Mouse (Mus musculus) embryonic fibroblast, embryonic 13.5 days (primary cell): Measurements from ENCODE around the gene Phactr1. TPM values are rescaled to one million over a fixed set of nuclear protein-coding genes. Genes with fewer than 3 reads are reported as not detected.

Source experiments
- H3K27ac ChIP-seq: 2 replicates; pipeline ENCODE4 v1.5.1; 2012; ENCODE audit warnings: low read length, control low read depth, inconsistent platforms; ENCODE audit not compliant: insufficient read depth
- H3K4me1 ChIP-seq: 2 replicates; pipeline ENCODE4 v1.6.1; 2011; ENCODE audit warnings: low read length; ENCODE audit not compliant: control insufficient read depth, insufficient read depth
- H3K4me3 ChIP-seq: 2 replicates; pipeline ENCODE4 v1.5.1; 2011; ENCODE audit warnings: mild to moderate bottlenecking, control low read depth, low read length; ENCODE audit not compliant: insufficient read depth
- CTCF ChIP-seq: IDR thresholded peaks from 2 replicates; pipeline ENCODE4 v1.5.1; 2011; ENCODE audit warnings: mild to moderate bottlenecking, control low read depth, low read length, moderate library complexity, borderline replicate concordance; ENCODE audit not compliant: insufficient read depth
- POLR2A ChIP-seq: IDR thresholded peaks from 2 replicates; pipeline ENCODE4 v1.6.1; 2011; ENCODE audit warnings: low read depth, mild to moderate bottlenecking, control low read depth, low read length, moderate library complexity
- polyA plus RNA-seq: library from polyadenylated mRNA; stranded (reverse); fragments of >200 nt; gene quantifications from 2 replicates; pipeline ENCODE4 v1.2.4, GENCODE M21; 2011; ENCODE audit warnings: low read depth; ENCODE audit not compliant: missing spikeins, insufficient read length

The Phactr1 gene
- polyA plus RNA-seq, 1 experiment, result 9.5 TPM

DNA sequence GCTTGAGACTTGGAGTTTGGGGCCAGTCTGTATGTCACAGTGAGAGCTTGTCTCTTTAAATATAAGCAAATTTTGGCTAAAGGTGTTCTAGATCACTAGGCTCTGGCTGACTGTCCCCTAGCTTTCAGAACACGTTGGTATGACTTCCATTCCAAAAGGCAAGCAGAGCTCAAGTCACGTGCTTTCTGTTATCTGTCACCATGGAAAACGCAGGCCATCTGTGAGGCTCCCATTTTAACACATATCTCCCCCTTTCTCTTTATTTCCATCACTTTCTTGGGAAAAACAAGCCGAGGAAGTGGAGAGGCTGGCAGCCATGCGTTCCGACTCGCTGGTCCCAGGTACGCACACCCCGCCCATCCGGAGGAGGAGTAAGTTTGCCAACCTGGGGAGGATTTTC, 275.9 kb downstream of the Phactr1 start:
- no peak for TF ChIP-seq CTCF
- TF ChIP-seq POLR2A, result no peak
- Histone ChIP-seq H3K27ac (no peak overlapping the region), H3K4me1 (no peaks in the 10 kb centered on the region), H3K4me3 (no peak overlapping the region)

DNA sequence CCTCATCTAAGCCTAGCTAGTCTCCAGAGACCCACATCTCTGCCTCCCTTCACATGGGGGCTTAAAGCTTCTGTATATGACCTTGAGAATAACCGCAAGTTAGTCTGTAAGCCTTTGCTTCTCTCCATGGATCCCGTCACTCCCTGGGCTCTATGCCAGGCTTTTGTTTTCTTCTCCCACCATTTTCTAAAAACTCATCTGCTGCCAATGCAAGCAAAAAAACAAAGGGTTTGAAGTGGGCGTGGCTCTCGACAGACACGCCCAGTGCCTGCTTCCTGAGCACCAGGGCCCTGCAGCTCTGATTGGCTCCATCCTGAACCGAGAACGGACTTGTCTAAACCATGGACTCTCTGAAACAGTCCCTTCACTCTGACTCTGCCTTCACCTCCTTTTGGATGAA, 277.4 kb downstream of the Phactr1 start:
- Histone ChIP-seq H3K27ac (no peak overlapping the region), H3K4me1 (no peaks in the 10 kb centered on the region), H3K4me3 (no peak overlapping the region)
- TF ChIP-seq CTCF (no peak), POLR2A (no peak)

DNA sequence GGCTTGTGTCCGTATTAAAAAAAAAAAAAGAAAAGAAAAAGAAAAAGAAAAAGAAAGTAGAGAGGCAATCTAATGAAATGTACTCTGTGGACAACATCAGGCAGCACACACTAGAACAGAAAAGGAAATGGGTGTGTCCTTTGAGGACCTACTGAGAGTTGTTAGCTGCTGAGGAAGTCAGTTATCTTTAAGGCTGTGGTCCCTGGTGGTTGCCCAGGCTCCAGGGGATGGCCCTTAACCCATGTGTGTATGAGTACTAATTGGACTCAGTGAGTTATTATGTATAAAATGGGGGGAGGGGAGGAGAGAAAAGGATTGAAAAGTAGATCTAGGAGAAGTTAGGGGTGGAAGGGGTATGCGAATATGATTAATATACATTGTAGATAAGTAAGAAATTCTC, 278.4 kb downstream of the Phactr1 start:
- H3K27ac ChIP-seq, result no peak overlapping the region
- no peaks in the 10 kb centered on the region for H3K4me1 ChIP-seq
- H3K4me3 ChIP-seq, result no peak overlapping the region
- no peak for TF ChIP-seq CTCF
- no peak for TF ChIP-seq POLR2A

DNA sequence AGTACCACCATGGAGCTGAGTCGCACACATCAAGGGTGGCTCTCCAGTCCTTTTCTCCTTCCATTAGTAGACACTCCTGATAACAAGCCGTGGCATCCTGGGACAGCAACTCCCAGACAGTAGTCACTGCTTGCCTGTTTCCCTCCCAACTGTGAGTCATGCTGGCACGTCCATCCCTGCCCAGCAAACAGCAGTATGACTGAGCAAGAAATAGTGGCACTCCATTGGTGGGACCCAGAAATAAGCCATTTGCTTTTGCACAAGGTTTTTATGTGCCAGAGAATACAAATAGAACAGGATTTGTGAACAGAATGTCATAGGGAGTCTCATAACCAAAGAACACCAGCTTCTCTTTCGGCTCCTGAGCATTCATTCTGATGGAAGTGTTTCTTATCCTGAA, 281.1 kb downstream of the Phactr1 start:
- no peak overlapping the region for H3K27ac ChIP-seq
- no peaks in the 10 kb centered on the region for H3K4me1 ChIP-seq
- no peak overlapping the region for H3K4me3 ChIP-seq
- TF ChIP-seq CTCF (no peak), POLR2A (no peak)

DNA sequence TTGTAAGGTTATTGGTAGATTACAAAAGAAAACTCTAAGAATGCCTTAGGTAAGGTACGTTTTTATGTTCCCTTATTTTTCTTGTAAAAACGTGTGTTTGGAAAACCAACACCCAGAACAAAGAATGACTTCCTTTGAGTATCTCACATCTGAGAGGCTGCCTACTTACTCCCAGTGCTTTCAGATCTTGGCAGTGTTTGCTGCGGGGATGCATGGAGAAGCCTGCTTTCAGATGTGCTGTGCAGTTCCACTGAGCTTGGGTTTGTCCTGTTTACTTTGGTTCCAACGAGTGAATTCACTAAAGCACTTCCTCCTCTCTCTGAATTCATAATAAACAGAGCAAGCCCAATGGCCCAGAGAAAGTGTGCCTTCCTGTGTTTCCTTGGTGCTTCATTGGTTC, 288.1 kb downstream of the Phactr1 start:
- TF ChIP-seq POLR2A (no peak), CTCF (no peak)
- no peak overlapping the region for H3K27ac ChIP-seq
- H3K4me1 ChIP-seq, result no peaks in the 10 kb centered on the region
- no peak overlapping the region for H3K4me3 ChIP-seq

DNA sequence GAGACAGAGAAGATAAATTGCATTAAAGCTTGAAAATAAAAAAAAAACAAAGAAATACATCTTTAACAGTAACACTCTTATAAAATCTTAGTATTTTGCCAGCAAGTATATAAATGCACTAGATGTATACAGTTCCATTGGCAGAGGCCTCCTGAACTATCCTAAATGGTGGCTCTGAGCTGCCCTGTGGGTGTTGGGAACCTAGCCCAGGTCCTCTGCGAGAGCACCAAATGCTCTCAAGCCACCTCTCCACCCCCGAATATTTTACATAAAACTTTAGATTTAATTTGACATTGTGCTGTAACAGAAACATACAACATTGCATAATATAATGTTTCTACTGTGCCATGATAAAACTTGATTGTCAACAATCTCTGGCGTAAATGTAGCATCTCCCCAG, 293.1 kb downstream of the Phactr1 start:
- Histone ChIP-seq H3K27ac (no peak overlapping the region), H3K4me3 (no peak overlapping the region), H3K4me1 (no peaks in the 10 kb centered on the region)
- no peak for TF ChIP-seq POLR2A
- TF ChIP-seq CTCF, result no peak

DNA sequence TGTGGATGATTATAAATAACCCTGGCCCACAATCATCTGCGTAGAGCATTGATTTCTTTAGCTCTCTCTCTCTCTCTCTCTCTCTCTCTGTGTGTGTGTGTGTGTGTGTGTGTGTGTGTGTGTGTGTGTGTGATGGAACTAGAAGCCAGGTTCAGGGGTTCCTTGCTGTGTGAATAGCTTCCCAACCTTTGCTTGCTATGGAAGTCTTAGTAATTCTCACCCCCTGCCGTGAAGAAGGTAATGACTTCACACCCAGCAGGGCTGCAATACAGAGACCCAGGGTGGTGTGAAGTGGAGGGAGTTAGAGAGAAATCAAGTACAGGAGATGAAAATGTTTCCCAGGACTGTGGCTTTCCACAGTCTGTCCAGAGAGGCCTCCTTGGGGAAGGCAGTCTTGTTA, 293.5 kb downstream of the Phactr1 start:
- TF ChIP-seq POLR2A, result no peak
- TF ChIP-seq CTCF, result no peak
- Histone ChIP-seq H3K4me1 (no peaks in the 10 kb centered on the region), H3K4me3 (no peak overlapping the region), H3K27ac (no peak overlapping the region)

DNA sequence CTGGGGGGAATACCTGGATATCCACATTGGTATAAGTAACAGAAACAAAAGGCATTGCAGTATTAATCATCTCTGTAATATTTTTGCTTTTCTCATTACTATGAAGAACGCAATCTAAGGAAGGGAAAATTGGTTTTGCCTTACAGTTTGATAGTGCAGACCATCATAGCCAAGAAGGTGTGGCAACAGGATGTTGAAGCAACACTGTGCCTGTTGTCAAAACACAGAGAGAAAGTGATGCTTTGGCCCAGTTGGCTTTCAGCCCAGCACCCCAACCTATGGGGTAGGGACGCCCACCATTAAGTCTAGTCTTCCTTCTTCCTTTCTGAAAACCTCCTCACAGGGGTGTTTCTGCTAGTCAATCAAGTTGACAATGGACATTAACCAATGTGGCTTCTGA, 294.1 kb downstream of the Phactr1 start:
- no peak overlapping the region for H3K4me3 ChIP-seq
- TF ChIP-seq POLR2A, result no peak
- TF ChIP-seq CTCF, result no peak
- no peaks in the 10 kb centered on the region for H3K4me1 ChIP-seq
- no peak overlapping the region for H3K27ac ChIP-seq

DNA sequence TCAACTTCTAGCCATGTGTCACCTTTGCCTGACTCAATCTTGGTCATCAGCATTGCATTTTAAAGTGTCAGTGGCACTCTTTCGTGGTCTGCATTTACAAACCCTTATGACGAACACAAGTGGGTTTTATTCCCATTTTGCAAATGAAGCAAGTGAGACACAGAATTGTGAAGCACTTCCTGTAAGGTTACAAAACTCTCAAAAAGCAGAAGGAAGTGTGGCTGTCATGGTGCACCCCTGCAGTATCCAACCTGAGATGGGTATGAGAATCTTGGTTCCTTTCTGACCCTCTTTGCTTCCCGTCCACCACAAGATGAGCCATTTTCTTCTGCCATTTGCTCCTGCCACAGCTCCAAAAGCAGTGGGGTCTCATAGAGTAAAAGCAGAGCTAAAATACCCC, 295.7 kb downstream of the Phactr1 start:
- H3K27ac ChIP-seq, result no peak overlapping the region

DNA sequence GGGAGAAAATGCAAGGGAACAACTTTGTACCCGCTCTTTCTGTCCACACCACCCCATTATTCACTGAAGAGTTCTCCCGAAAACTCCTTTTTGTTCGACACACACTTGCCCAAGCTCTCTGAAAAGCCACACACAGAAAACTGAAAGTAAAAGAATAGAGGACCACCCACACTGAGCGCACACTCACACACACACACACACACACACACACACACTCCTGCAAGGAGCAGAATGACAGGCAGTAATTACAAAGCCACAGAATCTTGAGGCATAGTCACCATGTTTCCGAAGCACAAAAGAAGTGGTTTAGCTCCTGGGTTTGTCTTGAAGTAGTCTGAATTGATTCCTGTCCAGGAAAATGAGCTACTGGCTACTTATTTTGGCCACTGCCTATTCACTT, 296.5 kb downstream of the Phactr1 start:
- TF ChIP-seq CTCF, result no peak
- TF ChIP-seq POLR2A, result no peak
- Histone ChIP-seq H3K27ac (no peak overlapping the region), H3K4me1 (no peaks in the 10 kb centered on the region), H3K4me3 (no peak overlapping the region)

More for the DNA sequence above, 295.7 kb downstream of the Phactr1 start:
- no peaks in the 10 kb centered on the region for H3K4me1 ChIP-seq
- TF ChIP-seq POLR2A (no peak), CTCF (no peak)
- no peak overlapping the region for H3K4me3 ChIP-seq

DNA sequence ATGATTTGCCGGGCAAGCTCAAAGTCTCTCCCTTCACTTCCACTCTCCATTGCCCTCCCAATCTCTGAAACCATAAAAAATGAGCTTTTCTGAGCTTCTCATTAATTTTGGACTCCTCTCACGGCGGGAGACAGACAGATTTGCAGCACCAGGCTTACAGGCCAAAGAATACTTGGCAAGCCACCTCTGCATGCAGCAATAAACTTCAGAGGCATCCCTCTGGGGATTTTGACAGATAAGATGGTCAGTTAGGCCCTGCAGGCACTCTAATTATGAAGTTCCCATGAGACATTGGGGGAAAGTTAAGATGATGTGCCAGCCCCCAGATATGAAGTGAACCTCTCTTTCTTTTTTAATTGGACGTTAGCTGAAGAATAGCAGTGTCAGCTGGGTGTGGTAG, 300.2 kb downstream of the Phactr1 start:
- Histone ChIP-seq H3K27ac (no peak overlapping the region), H3K4me3 (no peak overlapping the region), H3K4me1 (no peaks in the 10 kb centered on the region)
- TF ChIP-seq POLR2A, result no peak
- no peak for TF ChIP-seq CTCF

DNA sequence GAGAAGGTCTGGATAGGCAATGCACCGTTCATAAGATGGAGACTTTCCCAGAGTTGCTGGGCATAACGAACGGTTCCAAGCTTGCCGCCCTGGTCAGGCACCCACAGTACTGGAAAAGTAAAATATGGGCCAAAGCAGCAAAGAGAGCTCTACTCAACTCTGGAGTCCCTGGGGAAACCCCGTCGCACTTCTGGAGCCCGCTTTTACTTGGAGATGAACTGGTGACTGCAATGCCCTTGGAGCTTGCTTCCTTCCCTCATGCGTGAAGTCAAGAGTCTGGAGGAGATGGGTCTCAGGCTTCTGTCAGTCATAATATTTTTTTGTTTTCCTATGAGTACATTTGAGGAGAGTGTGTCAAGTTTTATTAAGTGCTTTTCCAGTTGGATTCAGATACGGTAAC, 302.2 kb downstream of the Phactr1 start:
- TF ChIP-seq POLR2A, result no peak
- no peak for TF ChIP-seq CTCF
- H3K27ac ChIP-seq, result no peak overlapping the region
- H3K4me1 ChIP-seq, result no peaks in the 10 kb centered on the region
- no peak overlapping the region for H3K4me3 ChIP-seq
